Mouse (Mus musculus) kidney, embryonic 16.5 days (tissue): Measurements from ENCODE around the gene Pax2. TPM values are rescaled to one million over a fixed set of nuclear protein-coding genes. Genes with fewer than 3 reads are reported as not detected.

Experiments
- ATAC-seq: fragments of 200-750 bp; cut with Nextera tagmentation; 2 replicates; pipeline ENCODE4 v1.8.0; 2017; ENCODE audit warnings: moderate TSS enrichment; ENCODE audit not compliant: low FRiP score, low TSS enrichment
- H3K27ac ChIP-seq: fragments of 300-500 bp; sonication (generic); 2 replicates; pipeline ENCODE4 v1.5.1; 2014; ENCODE audit warnings: low read length
- H3K27me3 ChIP-seq: fragments of 300-500 bp; sonication (generic); 2 replicates; pipeline ENCODE4 v1.6.1; 2014; ENCODE audit warnings: low read length, control low read depth, mixed read lengths; ENCODE audit not compliant: insufficient read depth
- H3K36me3 ChIP-seq: fragments of 300-500 bp; sonication (generic); 2 replicates; pipeline ENCODE4 v1.6.1; 2014; ENCODE audit warnings: low read length, control low read depth, mixed read lengths; ENCODE audit not compliant: insufficient read depth
- H3K4me1 ChIP-seq: fragments of 300-500 bp; sonication (generic); 2 replicates; pipeline ENCODE4 v1.6.1; 2014; ENCODE audit warnings: low read length, control low read depth, mixed read lengths; ENCODE audit not compliant: insufficient read depth
- H3K4me2 ChIP-seq: fragments of 300-500 bp; sonication (generic); replicated peaks from 2 replicates; pipeline ENCODE4 v1.6.1; 2014; ENCODE audit warnings: low read depth, low read length
- H3K4me3 ChIP-seq: fragments of 300-500 bp; sonication (generic); 2 replicates; pipeline ENCODE4 v1.5.1; 2014; ENCODE audit warnings: mild to moderate bottlenecking, low read length
- H3K9ac ChIP-seq: fragments of 300-500 bp; sonication (generic); replicated peaks from 2 replicates; pipeline ENCODE4 v1.6.1; 2014; ENCODE audit warnings: low read length
- H3K9me3 ChIP-seq: fragments of 300-500 bp; sonication (generic); 2 replicates; pipeline ENCODE4 v1.6.1; 2016; ENCODE audit warnings: low read length, control low read depth
- WGBS: fragments of 180-500 bp; shearing (Covaris S2); extraction: QIAGEN DNeasy Blood & Tissue Kit; methylation state at CpG from one replicate; pipeline ENCODE4 v1.1.7; 2014; 5-methylcytosine and 5-hydroxymethylcytosine counted together
- polyA plus RNA-seq: library from polyadenylated mRNA; unstranded; fragments of >200 nt; fragmentation: Nextera tagmentation; extraction: Ambion mirVana; gene quantifications from 2 replicates; pipeline ENCODE4 v1.2.1, GENCODE M21; 2015

Pax2 gene
- polyA plus RNA-seq, 1 experiment from 2014 or later = 23.8 TPM

DNA sequence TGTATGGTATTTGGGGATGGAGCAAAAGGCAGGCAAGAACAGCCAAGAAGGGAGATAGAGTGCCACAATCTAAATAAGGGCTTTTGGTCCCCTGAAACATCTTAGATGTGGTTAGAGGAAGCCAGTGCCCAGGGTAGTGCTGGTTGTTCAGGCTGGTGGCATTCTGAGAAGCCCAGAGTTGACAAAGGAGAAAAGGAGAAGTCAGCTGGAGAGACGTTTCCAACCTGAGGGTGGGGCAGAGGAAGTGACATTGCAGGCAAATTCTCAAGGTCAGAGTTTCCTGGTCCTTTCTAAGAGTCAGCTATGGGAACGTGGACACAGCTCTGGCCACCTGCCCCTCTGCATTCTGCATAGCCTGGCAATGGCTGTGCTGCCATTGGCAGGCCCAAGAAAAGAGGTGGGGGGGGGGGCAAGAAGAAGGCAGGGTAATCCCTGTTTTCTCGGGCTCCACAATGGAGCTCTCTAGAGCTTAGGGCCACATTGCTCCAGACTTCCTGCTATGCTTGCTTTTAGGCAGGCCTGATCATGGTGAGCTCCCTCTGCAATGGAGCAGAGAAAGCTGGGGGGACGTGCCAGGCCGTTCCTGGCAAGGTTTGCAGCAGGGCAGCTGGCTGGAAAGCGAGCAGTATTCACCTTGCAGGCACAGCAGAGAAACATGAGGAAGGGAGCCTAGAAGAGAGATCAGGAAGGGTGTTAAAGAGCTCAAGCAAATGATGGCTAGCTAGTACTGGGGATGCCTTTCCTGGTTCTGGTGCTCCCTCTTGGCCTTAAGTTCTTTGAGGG lies 14.6 kb downstream of the Pax2 start:
- Histone ChIP-seq H3K27ac (no peak overlapping the region), H3K36me3 (peaks cover 10% of the 10 kb centered on the region), H3K4me2 (no peak overlapping the region), H3K27me3 (no peaks in the 10 kb centered on the region), H3K9me3 (no peaks in the 10 kb centered on the region), H3K4me1 (peaks cover 41% of the 10 kb centered on the region), H3K9ac (no peak overlapping the region), H3K4me3 (no peak overlapping the region)
- 53% methylated on average over 6 of the region's 6 CpGs for WGBS
- ATAC-seq = no peak

DNA sequence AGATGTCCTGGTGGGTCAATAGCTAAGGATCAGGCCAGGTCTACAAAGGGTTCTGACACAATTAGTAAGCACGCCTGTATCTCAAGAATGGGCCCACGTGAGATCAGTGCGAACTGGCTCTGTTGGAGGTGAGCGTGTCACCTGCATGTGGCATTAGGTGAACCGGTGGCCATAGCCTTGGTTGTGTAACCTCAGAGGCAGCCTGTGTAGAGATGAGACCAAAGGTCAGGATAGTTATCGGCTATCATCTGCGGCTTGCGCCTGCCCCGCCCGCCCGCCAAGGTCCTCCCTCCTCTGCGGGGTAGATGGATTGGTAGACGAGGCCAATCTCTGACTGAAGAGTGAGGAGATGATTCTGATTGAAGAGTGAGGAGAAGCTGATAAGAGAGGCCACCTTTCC lies 15.7 kb downstream of the Pax2 start:
- Histone ChIP-seq H3K27ac (no peak overlapping the region), H3K4me1 (peaks cover 44% of the 10 kb centered on the region), H3K4me2 (no peak overlapping the region), H3K9me3 (no peaks in the 10 kb centered on the region), H3K4me3 (no peak overlapping the region), H3K27me3 (no peaks in the 10 kb centered on the region), H3K9ac (no peak overlapping the region), H3K36me3 (peaks cover 12% of the 10 kb centered on the region)
- WGBS = 70% methylated on average over 13 of the region's 13 CpGs
- ATAC-seq = no peak

DNA sequence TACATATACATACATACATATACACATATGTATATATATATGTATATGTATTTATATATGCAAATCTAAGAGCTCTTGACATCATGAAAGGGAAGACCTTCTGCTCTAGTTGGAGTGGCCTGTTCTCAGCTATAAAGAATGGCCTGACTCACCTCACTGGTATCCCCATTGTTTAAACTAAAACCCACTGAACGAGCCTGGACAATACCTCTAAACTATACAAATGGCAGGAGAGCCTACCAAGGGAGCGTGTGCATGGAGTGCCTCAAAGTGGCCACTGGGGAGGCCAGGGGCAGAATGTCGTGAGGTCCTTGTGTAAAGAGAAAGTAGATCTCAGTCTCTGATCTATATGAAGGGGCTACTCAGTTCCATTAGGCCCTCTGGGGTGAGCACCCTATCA lies 26.1 kb downstream of the Pax2 start:
- no peak overlapping the region for H3K4me2 ChIP-seq
- no peak for ATAC-seq
- 64% methylated on average over 3 of the region's 3 CpGs for WGBS
- H3K27ac ChIP-seq = no peak overlapping the region
- no peaks in the 10 kb centered on the region for H3K9me3 ChIP-seq
- H3K9ac ChIP-seq = no peak overlapping the region
- peaks cover 45% of the 10 kb centered on the region for H3K36me3 ChIP-seq
- H3K4me3 ChIP-seq = no peak overlapping the region
- peaks cover 2% of the 10 kb centered on the region; the same call in 1 of the 2 replicates for H3K4me1 ChIP-seq
- no peaks in the 10 kb centered on the region for H3K27me3 ChIP-seq

DNA sequence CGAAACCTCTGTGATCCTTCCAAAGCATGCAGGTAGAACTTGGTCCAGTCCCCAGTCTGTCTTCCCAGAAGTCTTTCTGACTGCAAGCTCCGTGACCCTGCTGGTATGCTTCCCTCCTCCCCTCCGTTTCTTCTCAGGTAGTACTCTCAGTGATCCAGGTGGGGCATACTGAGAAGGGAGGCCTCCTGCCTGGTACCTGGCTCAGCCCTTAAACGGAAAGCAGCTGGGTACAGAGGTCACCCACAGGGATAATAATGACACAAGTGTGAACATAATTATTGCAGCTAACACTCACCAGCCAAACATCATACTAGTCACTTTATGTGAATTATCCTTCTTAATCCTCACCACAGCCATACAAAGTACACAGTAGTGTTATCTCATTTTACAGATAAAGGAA lies 28.5 kb downstream of the Pax2 start:
- no peak for ATAC-seq
- H3K4me3 ChIP-seq = no peak overlapping the region
- no peak overlapping the region for H3K9ac ChIP-seq
- peaks cover 38% of the 10 kb centered on the region; the same call in 1 of the 2 replicates for H3K36me3 ChIP-seq
- WGBS = 67% methylated on average over 4 of the region's 4 CpGs
- no peaks in the 10 kb centered on the region for H3K9me3 ChIP-seq
- no peak overlapping the region for H3K4me2 ChIP-seq
- H3K27me3 ChIP-seq = no peaks in the 10 kb centered on the region
- H3K27ac ChIP-seq = no peak overlapping the region
- peaks cover 2% of the 10 kb centered on the region; the same call in 1 of the 2 replicates for H3K4me1 ChIP-seq

GRCm38 (mm10) chr19:44788488-44788887 lies 32.6 kb downstream of the Pax2 start:
- H3K4me2 ChIP-seq = no peak overlapping the region
- ATAC-seq = no peak
- no peaks in the 10 kb centered on the region for H3K27me3 ChIP-seq
- H3K4me1 ChIP-seq = 0 out of 2 replicates have a peak, but pooled peaks cover 4% of the 10 kb centered on the region
- no peak overlapping the region for H3K27ac ChIP-seq
- H3K4me3 ChIP-seq = no peak overlapping the region
- H3K36me3 ChIP-seq = peaks cover 35% of the 10 kb centered on the region
- no peaks in the 10 kb centered on the region for H3K9me3 ChIP-seq
- 84% methylated on average over 8 of the region's 8 CpGs for WGBS
- H3K9ac ChIP-seq = no peak overlapping the region

DNA sequence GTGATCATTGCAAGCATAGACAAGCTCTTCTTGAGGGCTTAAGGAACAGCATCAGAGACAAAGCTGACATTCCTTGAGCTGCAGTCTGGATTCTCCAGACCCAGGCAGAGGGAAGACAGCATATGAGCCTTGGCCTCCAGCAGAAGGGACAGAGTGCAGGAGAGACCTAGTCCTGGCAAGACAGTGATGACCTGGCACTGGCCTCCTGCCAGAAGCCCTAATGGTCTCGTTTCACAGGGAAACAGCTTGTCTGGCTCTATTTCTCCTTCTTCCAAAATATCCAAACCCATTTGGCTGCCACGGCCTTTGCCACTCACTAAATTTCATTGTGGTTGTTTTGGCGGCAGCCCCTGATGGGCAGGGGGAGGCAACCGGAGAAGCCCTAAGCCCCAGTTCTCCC lies 36.1 kb downstream of the Pax2 start:
- H3K4me3 ChIP-seq = no peak overlapping the region
- H3K27ac ChIP-seq = no peak overlapping the region
- no peak for ATAC-seq
- peaks cover 21% of the 10 kb centered on the region for H3K4me1 ChIP-seq
- peaks cover 22% of the 10 kb centered on the region for H3K36me3 ChIP-seq
- H3K9me3 ChIP-seq = no peaks in the 10 kb centered on the region
- WGBS = 43% methylated on average over 4 of the region's 4 CpGs
- H3K27me3 ChIP-seq = no peaks in the 10 kb centered on the region
- H3K4me2 ChIP-seq = no peak overlapping the region
- H3K9ac ChIP-seq = no peak overlapping the region

GRCm38 (mm10) chr19:44797110-44798060 lies 41.5 kb downstream of the Pax2 start:
- no peak for ATAC-seq
- Histone ChIP-seq H3K4me3 (no peak overlapping the region), H3K9ac (no peak overlapping the region), H3K4me1 (peaks cover 56% of the 10 kb centered on the region), H3K27ac (peak overlapping the region; percentile 60), H3K4me2 (no peak overlapping the region), H3K27me3 (no peaks in the 10 kb centered on the region), H3K9me3 (no peaks in the 10 kb centered on the region), H3K36me3 (peaks cover 11% of the 10 kb centered on the region; the same call in 1 of the 2 replicates)
- 10% methylated on average over 20 of the region's 21 CpGs for WGBS

- peaks cover 11% of the 10 kb centered on the region; the same call in 1 of the 2 replicates for H3K36me3 ChIP-seq
- peak overlapping the region; percentile 40 for H3K27ac ChIP-seq
- no peak overlapping the region for H3K4me3 ChIP-seq
- no peak overlapping the region for H3K4me2 ChIP-seq
- no peaks in the 10 kb centered on the region for H3K27me3 ChIP-seq
- no peaks in the 10 kb centered on the region for H3K9me3 ChIP-seq
- peaks cover 56% of the 10 kb centered on the region for H3K4me1 ChIP-seq
- 61% methylated on average over 6 of the region's 6 CpGs for WGBS
- no peak overlapping the region for H3K9ac ChIP-seq
- ATAC-seq = no peak
These were observed 42.9 kb downstream of the Pax2 start for GRCm38 (mm10) chr19:44798731-44799130.

DNA sequence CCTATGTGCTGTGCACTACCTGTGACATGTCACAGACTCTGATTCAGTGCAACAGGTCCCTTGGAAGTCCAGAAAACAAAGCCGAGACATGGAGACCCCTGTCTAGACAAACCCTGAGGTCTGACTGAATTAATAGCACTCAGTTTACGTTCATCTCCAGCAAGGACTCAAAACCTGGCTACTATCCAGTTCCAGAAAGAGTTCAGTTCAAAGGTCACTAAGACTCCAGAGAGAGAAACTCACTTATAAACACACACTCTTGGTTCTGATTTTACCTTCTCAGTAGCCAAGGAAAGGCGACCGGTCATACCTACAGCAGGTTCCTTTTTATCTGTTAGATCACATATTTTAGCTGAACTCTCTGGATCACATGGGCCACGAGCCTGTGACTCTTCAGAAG lies 43.3 kb downstream of the Pax2 start:
- H3K9ac ChIP-seq = no peak overlapping the region
- no peak overlapping the region for H3K4me2 ChIP-seq
- ATAC-seq = no peak
- peak overlapping the region; percentile 40 for H3K27ac ChIP-seq
- H3K4me1 ChIP-seq = peaks cover 56% of the 10 kb centered on the region
- 31% methylated on average over 5 of the region's 5 CpGs for WGBS
- H3K4me3 ChIP-seq = no peak overlapping the region
- H3K36me3 ChIP-seq = peaks cover 12% of the 10 kb centered on the region; the same call in 1 of the 2 replicates
- no peaks in the 10 kb centered on the region for H3K9me3 ChIP-seq
- H3K27me3 ChIP-seq = no peaks in the 10 kb centered on the region
